Mouse (Mus musculus): ENCODE measurements around the gene Serpina1a. TPM values are rescaled to one million over a fixed set of nuclear protein-coding genes. Genes with fewer than 3 reads are reported as not detected.
"Not testable (repeated sequence)": the region's sequence is repeated elsewhere in the genome, so short reads cannot be mapped to it uniquely, and the experiment has no call there.

Gene Serpina1a
- polyA plus RNA-seq, 1 experiment = not detected

DNA sequence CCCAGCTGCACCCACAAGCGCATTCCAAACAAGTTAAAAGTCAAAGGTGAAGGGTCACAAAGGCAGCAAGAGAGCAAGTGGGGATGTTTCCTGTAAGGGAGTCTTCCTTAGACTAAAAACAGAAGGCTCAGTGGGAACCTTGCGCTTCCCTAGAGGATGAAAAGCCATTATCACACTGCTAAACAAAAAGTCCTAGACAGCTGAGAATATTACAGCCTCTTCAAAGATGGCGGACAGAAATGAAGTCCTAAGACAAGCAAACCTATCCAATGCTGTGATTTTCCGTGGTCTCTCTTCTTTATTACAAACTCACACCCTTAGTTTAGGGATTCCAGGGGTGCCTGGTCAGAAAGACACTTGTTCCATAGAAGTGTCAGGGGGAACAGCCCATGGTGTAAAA, 33.1 kb downstream of the Serpina1a start, which contains the start of gene Serpina1b:
Gene Serpina1b, minus strand, starts transcription at position 101 of the 400 bp plus-strand sequence.
- not testable (repeated sequence) for H3K36me3 ChIP-seq (ENCODE audit: control insufficient read depth, insufficient read depth); H3K79me2 ChIP-seq (ENCODE audit: control insufficient read depth, insufficient read depth); H3K79me3 ChIP-seq (ENCODE audit: low read depth); H3K4me3 ChIP-seq (ENCODE audit: insufficient read depth, poor library complexity, severe bottlenecking); H3ac ChIP-seq (ENCODE audit: control insufficient read depth, insufficient read length, low read depth); H3K27me3 ChIP-seq (ENCODE audit: control insufficient read depth, insufficient read depth, insufficient read length)

DNA sequence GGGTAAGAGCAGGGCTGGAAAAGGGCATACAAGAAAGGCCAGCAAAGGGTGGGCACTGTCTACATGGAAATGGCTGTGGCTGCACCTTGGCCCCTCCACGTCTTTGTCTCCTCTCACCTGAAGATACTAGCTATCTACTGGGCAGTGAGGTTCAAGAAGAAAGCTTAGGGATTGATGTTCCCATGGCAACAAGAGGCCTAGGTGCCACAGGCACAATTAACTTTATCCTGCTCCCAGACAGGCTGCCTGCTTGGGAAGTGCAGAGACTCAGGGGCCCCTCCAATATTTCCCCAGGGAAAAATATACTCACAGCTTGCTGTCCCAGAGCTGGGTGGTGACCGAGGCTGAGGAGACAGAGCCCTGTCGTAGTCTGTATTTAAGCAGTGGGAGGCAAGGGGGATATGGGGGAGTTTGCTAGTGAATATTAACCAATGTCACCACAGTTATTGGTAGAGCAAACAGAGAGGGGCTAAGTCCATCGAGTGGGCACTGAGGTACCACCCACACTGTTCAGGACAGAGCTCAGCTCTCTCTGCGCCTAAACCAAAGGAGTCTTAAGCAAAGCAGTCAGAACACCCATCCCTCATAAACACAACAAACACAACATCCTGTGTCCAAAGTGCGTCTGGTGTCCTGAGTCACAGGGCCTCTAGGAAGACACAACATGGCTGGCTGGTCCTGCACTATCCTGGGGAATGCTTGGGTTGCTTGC, 35.5 kb downstream of the Serpina1a start:
- H3K36me3 ChIP-seq (ENCODE audit: control insufficient read depth, insufficient read depth); H3K79me3 ChIP-seq (ENCODE audit: low read depth); H3K27me3 ChIP-seq (ENCODE audit: control insufficient read depth, insufficient read depth, insufficient read length); H3K79me2 ChIP-seq (ENCODE audit: control insufficient read depth, insufficient read depth); H3ac ChIP-seq (ENCODE audit: control insufficient read depth, insufficient read length, low read depth); H3K4me3 ChIP-seq (ENCODE audit: insufficient read depth, poor library complexity, severe bottlenecking): not testable (repeated sequence)

DNA sequence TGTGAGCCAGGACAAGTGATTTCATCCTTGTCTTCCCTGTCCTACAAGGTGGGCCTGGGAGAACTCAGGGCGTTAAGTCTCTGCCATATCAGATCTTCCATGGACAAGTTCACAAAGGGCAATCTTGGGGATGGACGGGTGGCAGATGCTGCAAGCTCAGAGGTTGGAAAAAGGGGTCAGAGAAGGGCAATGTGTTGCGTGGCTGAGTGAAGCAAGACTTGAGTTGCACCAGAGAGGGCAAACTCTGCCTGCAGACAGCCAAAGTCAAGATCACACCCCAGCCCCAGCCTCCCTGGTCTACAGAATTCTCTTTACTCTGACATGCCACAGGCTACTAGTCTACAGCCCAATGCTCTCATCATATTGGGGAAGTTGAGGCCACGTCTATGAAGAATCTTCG, 39.5 kb downstream of the Serpina1a start:
- H3K36me3 ChIP-seq (ENCODE audit: control insufficient read depth, insufficient read depth); H3K27me3 ChIP-seq (ENCODE audit: control insufficient read depth, insufficient read depth, insufficient read length); H3K79me3 ChIP-seq (ENCODE audit: low read depth); H3K4me3 ChIP-seq (ENCODE audit: insufficient read depth, poor library complexity, severe bottlenecking); H3ac ChIP-seq (ENCODE audit: control insufficient read depth, insufficient read length, low read depth); H3K79me2 ChIP-seq (ENCODE audit: control insufficient read depth, insufficient read depth): not testable (repeated sequence)

Other genes with a start within 250 kb of the Serpina1a start
- gene Serpina10, start 232.1 kb downstream of the Serpina1a start, polyA plus RNA-seq (2012; fragmentation: generic; extraction: Trizol) = not detected
- 0.06 TPM for gene Serpina6, start 206.3 kb downstream of the Serpina1a start, polyA plus RNA-seq (2012; fragmentation: generic; extraction: Trizol)
- gene Serpina16, start 187.4 kb downstream of the Serpina1a start, polyA plus RNA-seq (2012; fragmentation: generic; extraction: Trizol) = not detected
- gene Serpina1f, start 168.0 kb downstream of the Serpina1a start, polyA plus RNA-seq (2012; fragmentation: generic; extraction: Trizol) = not detected
- 0.06 TPM for gene Serpina1d, start 90.0 kb downstream of the Serpina1a start, polyA plus RNA-seq (2012; fragmentation: generic; extraction: Trizol)
- not detected for gene Serpina1b, start 33.2 kb downstream of the Serpina1a start, polyA plus RNA-seq (2012; fragmentation: generic; extraction: Trizol)
- not detected for gene Serpina1c, start 41.3 kb upstream of the Serpina1a start, polyA plus RNA-seq (2012; fragmentation: generic; extraction: Trizol)
- gene Serpina1e, start 95.4 kb upstream of the Serpina1a start, polyA plus RNA-seq (2012; fragmentation: generic; extraction: Trizol) = not detected
- not detected for gene Serpina11, start 126.4 kb upstream of the Serpina1a start, polyA plus RNA-seq (2012; fragmentation: generic; extraction: Trizol)
- gene Serpina9, start 150.2 kb upstream of the Serpina1a start, polyA plus RNA-seq (2012; fragmentation: generic; extraction: Trizol) = 0.01 TPM
- gene Serpina12, start 180.9 kb upstream of the Serpina1a start, polyA plus RNA-seq (2012; fragmentation: generic; extraction: Trizol) = not detected
- not detected for gene Serpina5, start 237.6 kb upstream of the Serpina1a start, polyA plus RNA-seq (2012; fragmentation: generic; extraction: Trizol)
- not detected for gene Serpina3a, start 249.2 kb upstream of the Serpina1a start, polyA plus RNA-seq (2012; fragmentation: generic; extraction: Trizol)

Data from C2C12 (cell line).